Mouse (Mus musculus) hindbrain, embryonic 11.5 days (tissue): Measurements from ENCODE around the gene Osbpl10. TPM values are rescaled to one million over a fixed set of nuclear protein-coding genes. Genes with fewer than 3 reads are reported as not detected.

ENCODE experiments used
- ATAC-seq: fragments of 200-750 bp; cut with Nextera tagmentation; 2 replicates; pipeline ENCODE4 v1.8.0; 2017; ENCODE audit warnings: mild to moderate bottlenecking, moderate TSS enrichment, moderate library complexity; ENCODE audit not compliant: low FRiP score
- DNase-seq: peaks from one replicate; pipeline ENCODE4 v3.0.0-alpha.2; 2015; ENCODE audit warnings: low spot score
- H3K27ac ChIP-seq: fragments of 300-500 bp; sonication (generic); 2 replicates; pipeline ENCODE4 v1.5.1; 2014; ENCODE audit warnings: mild to moderate bottlenecking, low read depth, low read length
- H3K27me3 ChIP-seq: fragments of 300-500 bp; sonication (generic); 2 replicates; pipeline ENCODE4 v1.6.1; 2014; ENCODE audit warnings: mild to moderate bottlenecking, low read length, moderate library complexity, mixed read lengths; ENCODE audit not compliant: control insufficient read depth, insufficient read depth
- H3K36me3 ChIP-seq: fragments of 300-500 bp; sonication (generic); 2 replicates; pipeline ENCODE4 v1.6.1; 2014; ENCODE audit warnings: mild to moderate bottlenecking, low read length, moderate library complexity, mixed read lengths; ENCODE audit not compliant: control insufficient read depth, insufficient read depth
- H3K4me1 ChIP-seq: fragments of 300-500 bp; sonication (generic); replicated peaks from 2 replicates; pipeline ENCODE4 v1.6.1; 2014; ENCODE audit warnings: low read length, mixed read lengths; ENCODE audit not compliant: control insufficient read depth, insufficient read depth
- H3K4me2 ChIP-seq: fragments of 300-500 bp; sonication (generic); replicated peaks from 2 replicates; pipeline ENCODE4 v1.6.1; 2014; ENCODE audit warnings: mild to moderate bottlenecking, low read depth, low read length
- H3K4me3 ChIP-seq: fragments of 300-500 bp; sonication (generic); 2 replicates; pipeline ENCODE4 v1.5.1; 2014; ENCODE audit warnings: low read depth, low read length
- H3K9ac ChIP-seq: fragments of 300-500 bp; sonication (generic); 2 replicates; pipeline ENCODE4 v1.6.1; 2014; ENCODE audit warnings: low read depth, low read length
- H3K9me3 ChIP-seq: fragments of 300-500 bp; sonication (generic); 2 replicates; pipeline ENCODE4 v1.6.1; 2016; ENCODE audit warnings: low read length; ENCODE audit not compliant: control insufficient read depth
- WGBS: fragments of 180-500 bp; shearing (Covaris S2); extraction: QIAGEN DNeasy Blood & Tissue Kit; methylation state at CpG from one replicate; pipeline ENCODE4 v1.1.7; 2014; 5-methylcytosine and 5-hydroxymethylcytosine counted together
- polyA plus RNA-seq: library from polyadenylated mRNA; unstranded; fragments of >200 nt; fragmentation: Nextera tagmentation; extraction: Ambion mirVana; gene quantifications from 2 replicates; pipeline ENCODE4 v1.2.1, GENCODE M21; 2014

The Osbpl10 gene
- polyA plus RNA-seq, 1 experiment from 2014 or later = 1.1 TPM

- Histone ChIP-seq H3K4me1 (no peaks in the 10 kb centered on the region; the same call in 1 of the 2 replicates), H3K36me3 (no peaks in the 10 kb centered on the region), H3K9me3 (no peaks in the 10 kb centered on the region), H3K4me3 (no peak overlapping the region), H3K9ac (no peak overlapping the region), H3K4me2 (no peak overlapping the region), H3K27me3 (no peaks in the 10 kb centered on the region), H3K27ac (no peak overlapping the region)
- 91% methylated on average over 15 of the region's 15 CpGs for WGBS
- no peak for DNase-seq
- no peak for ATAC-seq
These were observed 122.0 kb downstream of the Osbpl10 start for GRCm38 (mm10) chr9:115100181-115100915.

DNA sequence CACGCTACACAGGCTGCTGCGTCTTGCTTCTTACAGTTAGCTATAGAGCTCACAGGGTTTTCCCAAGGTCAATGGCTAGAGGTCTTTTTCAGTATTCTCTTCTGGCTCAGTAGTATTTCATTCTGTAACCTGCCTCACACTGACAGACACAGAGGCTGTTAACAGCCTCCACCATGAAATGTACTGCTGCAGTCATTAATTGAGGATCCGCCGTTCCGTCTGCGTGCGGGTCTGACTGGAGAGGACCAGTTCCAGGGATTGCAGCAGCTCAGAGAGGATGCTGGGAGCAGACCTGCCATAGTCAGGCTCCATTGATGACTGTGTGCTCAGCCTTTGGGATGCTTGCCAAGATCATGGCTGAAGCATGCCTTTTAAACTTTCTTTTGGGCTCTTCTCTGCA is 129.1 kb downstream of the Osbpl10 start:
- no peak overlapping the region for H3K9ac ChIP-seq
- H3K4me1 ChIP-seq = no peaks in the 10 kb centered on the region
- no peaks in the 10 kb centered on the region for H3K36me3 ChIP-seq
- no peak overlapping the region for H3K4me3 ChIP-seq
- H3K27ac ChIP-seq = no peak overlapping the region
- ATAC-seq (no peak), DNase-seq (no peak)
- WGBS = 77% methylated on average over 7 of the region's 7 CpGs
- H3K4me2 ChIP-seq = no peak overlapping the region
- H3K9me3 ChIP-seq = no peaks in the 10 kb centered on the region
- no peaks in the 10 kb centered on the region for H3K27me3 ChIP-seq

- Histone ChIP-seq H3K27ac (no peak overlapping the region), H3K9ac (no peak overlapping the region), H3K4me1 (no peaks in the 10 kb centered on the region), H3K27me3 (no peaks in the 10 kb centered on the region), H3K9me3 (no peaks in the 10 kb centered on the region), H3K4me3 (no peak overlapping the region), H3K36me3 (no peaks in the 10 kb centered on the region), H3K4me2 (no peak overlapping the region)
- 54% methylated on average over 3 of the region's 3 CpGs for WGBS
- DNase-seq = no peak
- no peak for ATAC-seq
These were observed 132.3 kb downstream of the Osbpl10 start for GRCm38 (mm10) chr9:115110655-115111054.

- Histone ChIP-seq H3K4me2 (no peak overlapping the region), H3K36me3 (no peaks in the 10 kb centered on the region), H3K9ac (no peak overlapping the region), H3K4me3 (no peak overlapping the region), H3K27me3 (no peaks in the 10 kb centered on the region), H3K4me1 (no peaks in the 10 kb centered on the region), H3K9me3 (no peaks in the 10 kb centered on the region), H3K27ac (no peak overlapping the region)
- WGBS = 70% methylated on average over 10 of the region's 10 CpGs
- no peak for ATAC-seq
- DNase-seq = no peak
These were observed 138.9 kb downstream of the Osbpl10 start for GRCm38 (mm10) chr9:115117314-115117713.

DNA sequence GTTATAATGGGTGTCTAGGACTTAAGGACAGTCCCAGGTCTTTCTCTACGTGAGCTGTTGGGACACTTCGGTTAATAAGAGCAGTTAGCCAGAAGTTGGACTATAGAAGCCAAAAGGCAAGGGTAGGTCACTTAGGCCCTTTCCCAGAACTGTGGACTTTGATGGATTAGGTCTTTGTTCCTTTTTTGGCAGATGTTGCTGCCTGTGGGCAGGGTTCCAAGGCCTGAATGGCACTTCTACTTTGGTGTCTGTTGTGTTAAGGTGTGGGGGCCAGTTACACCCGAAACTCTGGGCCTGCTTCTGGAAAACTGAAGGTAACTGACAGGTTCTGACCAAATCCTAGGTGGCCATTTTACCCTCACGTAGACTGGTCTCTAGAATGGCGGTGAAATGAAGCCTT is 141.9 kb downstream of the Osbpl10 start:
- Histone ChIP-seq H3K9ac (no peak overlapping the region), H3K27ac (no peak overlapping the region), H3K9me3 (no peaks in the 10 kb centered on the region), H3K4me1 (no peaks in the 10 kb centered on the region), H3K4me3 (no peak overlapping the region), H3K27me3 (no peaks in the 10 kb centered on the region), H3K36me3 (no peaks in the 10 kb centered on the region), H3K4me2 (no peak overlapping the region)
- DNase-seq = no peak
- no peak for ATAC-seq
- whole genome bisulfite sequencing = 80% methylated on average over 5 of the region's 5 CpGs

- Histone ChIP-seq H3K9me3 (no peaks in the 10 kb centered on the region), H3K4me1 (no peaks in the 10 kb centered on the region), H3K9ac (no peak overlapping the region), H3K4me3 (no peak overlapping the region), H3K27me3 (no peaks in the 10 kb centered on the region), H3K27ac (no peak overlapping the region), H3K4me2 (no peak overlapping the region), H3K36me3 (no peaks in the 10 kb centered on the region)
- WGBS = 79% methylated on average over 17 of the region's 17 CpGs
- no peak for ATAC-seq
- DNase-seq = peak; percentile 28
These were observed 142.4 kb downstream of the Osbpl10 start for GRCm38 (mm10) chr9:115120678-115121224.

GRCm38 (mm10) chr9:115127342-115127741 is 149.0 kb downstream of the Osbpl10 start:
- no peaks in the 10 kb centered on the region for H3K9me3 ChIP-seq
- peak overlapping the region; percentile 3; the same call in 1 of the 2 replicates for H3K9ac ChIP-seq
- peak; percentile 72 for ATAC-seq
- no peaks in the 10 kb centered on the region for H3K36me3 ChIP-seq
- no peaks in the 10 kb centered on the region for H3K27me3 ChIP-seq
- no peak overlapping the region for H3K4me3 ChIP-seq
- DNase-seq = peak; percentile 44
- peaks cover 2% of the 10 kb centered on the region; the same call in 1 of the 2 replicates for H3K4me1 ChIP-seq
- no peak overlapping the region for H3K4me2 ChIP-seq
- 33% methylated on average over 10 of the region's 10 CpGs for WGBS
- peak overlapping the region; percentile 47; the same call in 1 of the 2 replicates for H3K27ac ChIP-seq

DNA sequence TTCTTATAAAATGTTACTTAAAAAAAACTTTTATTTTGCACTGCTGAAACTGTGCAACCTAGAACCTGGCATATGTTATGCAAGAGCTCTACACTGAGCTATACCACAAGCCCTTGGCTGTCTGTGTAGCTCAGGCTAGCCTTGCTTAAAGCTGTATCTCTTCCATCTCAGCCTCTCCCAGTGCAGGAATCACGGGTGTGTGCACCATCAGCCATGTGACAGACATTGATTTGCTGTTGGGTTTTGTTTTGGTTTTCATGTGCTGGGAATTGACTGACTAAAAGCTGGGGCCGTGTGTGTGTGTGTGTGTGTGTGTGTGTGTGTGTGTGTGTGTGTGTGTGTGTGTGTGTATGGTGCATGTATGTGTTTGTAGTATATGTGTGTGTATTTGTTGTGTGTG is 155.6 kb downstream of the Osbpl10 start:
- ATAC-seq = no peak
- no peak overlapping the region for H3K4me2 ChIP-seq
- WGBS = 71% methylated on average over 2 of the region's 2 CpGs

DNA sequence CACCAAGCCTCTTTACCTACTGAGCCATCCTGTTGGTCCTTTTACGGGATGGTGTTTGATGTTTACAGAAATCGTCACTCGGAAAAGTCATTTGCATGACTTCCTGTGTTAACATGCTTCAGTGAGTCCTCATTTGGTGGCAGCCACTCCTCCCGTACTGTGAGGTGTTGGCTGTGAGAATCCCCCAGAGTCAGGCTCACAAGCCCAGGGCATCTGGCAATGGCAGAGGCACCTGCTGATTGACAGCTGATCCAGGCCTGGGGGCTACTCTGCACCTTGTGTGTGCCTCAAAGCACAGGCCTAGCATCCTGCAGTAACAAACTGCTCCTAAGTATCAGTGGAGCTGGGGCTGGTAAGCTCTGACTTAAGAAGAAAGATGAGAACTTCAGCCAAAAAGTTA is 156.4 kb downstream of the Osbpl10 start:
- Histone ChIP-seq H3K9ac (no peak overlapping the region), H3K4me2 (no peak overlapping the region), H3K36me3 (no peaks in the 10 kb centered on the region), H3K9me3 (no peaks in the 10 kb centered on the region), H3K4me3 (no peak overlapping the region), H3K27ac (no peak overlapping the region), H3K27me3 (no peaks in the 10 kb centered on the region), H3K4me1 (no peaks in the 10 kb centered on the region)
- DNase-seq (no peak), ATAC-seq (no peak)
- WGBS = 57% methylated on average over 4 of the region's 4 CpGs

More for the DNA sequence above, 155.6 kb downstream of the Osbpl10 start:
- H3K4me3 ChIP-seq = no peak overlapping the region
- no peaks in the 10 kb centered on the region for H3K9me3 ChIP-seq
- H3K4me1 ChIP-seq = no peaks in the 10 kb centered on the region
- no peak overlapping the region for H3K27ac ChIP-seq
- DNase-seq = no peak
- no peak overlapping the region for H3K9ac ChIP-seq
- H3K36me3 ChIP-seq = no peaks in the 10 kb centered on the region
- H3K27me3 ChIP-seq = no peaks in the 10 kb centered on the region
